Mouse (Mus musculus): Measurements from ENCODE around the gene Gm9970. TPM values are rescaled to one million over a fixed set of nuclear protein-coding genes. Genes with fewer than 3 reads are reported as not detected.

The Gm9970 gene
- total and polyA plus RNA-seq, 2 experiments from 2014 or later: 1.1 TPM; not detected in 1

DNA sequence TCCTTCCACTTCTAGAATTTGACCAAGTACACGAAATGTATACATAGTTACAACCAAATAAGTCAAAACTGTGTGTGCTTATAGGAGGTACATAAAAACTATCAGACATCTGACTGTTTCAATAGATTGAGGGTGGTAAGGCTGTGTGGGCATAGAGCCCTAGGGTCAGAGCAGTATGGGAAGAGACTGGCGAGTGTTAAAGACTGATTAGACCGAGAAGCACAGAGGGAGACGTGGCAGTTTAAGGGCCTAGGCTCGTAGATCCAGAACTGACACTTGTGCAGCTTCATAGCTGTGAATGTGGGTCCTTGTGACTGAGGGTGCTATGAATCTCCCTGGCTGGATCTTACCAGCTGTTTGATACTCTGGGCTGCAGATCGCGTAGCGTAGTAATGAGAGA is 13.9 kb upstream of the Gm9970 start:
- Histone ChIP-seq H3K9me3 (replicated peaks; ENCODE audit: control insufficient read depth, low read length) (no peaks in the 10 kb centered on the region), H3K4me1 (ENCODE audit: control insufficient read depth, insufficient read depth) (peaks cover 11% of the 10 kb centered on the region; the same call in 1 of the 2 replicates), H3K27me3 (ENCODE audit: control insufficient read depth, insufficient read depth, low read length) (no peaks in the 10 kb centered on the region), H3K4me3 (ENCODE audit: low read depth, low read length) (no peak overlapping the region), H3K4me2 (ENCODE audit: low read depth, low read length) (no peak overlapping the region), H3K27ac (ENCODE audit: low read depth) (peak overlapping the region; percentile 52; the same call in 1 of the 2 replicates), H3K9ac (replicated peaks; ENCODE audit: low read depth, low read length) (no peak overlapping the region), H3K36me3 (replicated peaks; ENCODE audit: control insufficient read depth, insufficient read depth, low read length) (peaks cover 46% of the 10 kb centered on the region)
- WGBS: 84% methylated on average over 8 of the region's 8 CpGs
- TF ChIP-seq EP300 (IDR thresholded peaks at IDR 0.05; ENCODE audit: low read depth): no peak
- TF ChIP-seq CTCF (IDR thresholded peaks at IDR 0.05; ENCODE audit: low read depth): no peak
- DNase-seq (ENCODE audit: low spot score): no peak
- no peak for ATAC-seq (ENCODE audit: insufficient read depth, low read depth)

DNA sequence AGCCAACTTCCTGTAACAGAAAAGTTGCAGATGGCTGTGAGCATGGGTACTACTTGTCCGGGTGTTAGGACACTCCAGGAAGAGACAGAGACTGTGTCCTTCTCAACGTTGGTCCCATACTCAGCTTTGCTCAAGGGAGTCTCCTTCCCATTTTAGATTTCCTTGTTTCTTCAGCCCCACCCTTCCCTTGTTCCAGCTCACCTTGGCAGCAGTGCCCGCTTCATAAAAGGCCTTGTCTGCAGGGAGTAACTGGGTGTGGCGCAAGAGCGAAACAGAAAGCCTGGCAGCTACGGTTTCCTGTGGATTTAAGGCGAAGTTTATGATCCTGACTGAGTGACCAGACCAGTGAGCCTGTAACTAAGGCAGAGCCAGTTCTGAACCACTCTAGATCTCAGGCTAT is 13.4 kb upstream of the Gm9970 start:
- no peak for TF ChIP-seq CTCF (IDR thresholded peaks at IDR 0.05; ENCODE audit: low read depth)
- no peak for TF ChIP-seq EP300 (IDR thresholded peaks at IDR 0.05; ENCODE audit: low read depth)
- Histone ChIP-seq H3K36me3 (replicated peaks; ENCODE audit: control insufficient read depth, insufficient read depth, low read length) (peaks cover 48% of the 10 kb centered on the region), H3K4me1 (ENCODE audit: control insufficient read depth, insufficient read depth) (peaks cover 11% of the 10 kb centered on the region; the same call in 1 of the 2 replicates), H3K4me3 (ENCODE audit: low read depth, low read length) (no peak overlapping the region), H3K27ac (ENCODE audit: low read depth) (peak overlapping the region; percentile 52), H3K27me3 (ENCODE audit: control insufficient read depth, insufficient read depth, low read length) (no peaks in the 10 kb centered on the region), H3K9ac (replicated peaks; ENCODE audit: low read depth, low read length) (no peak overlapping the region), H3K4me2 (ENCODE audit: low read depth, low read length) (no peak overlapping the region), H3K9me3 (replicated peaks; ENCODE audit: control insufficient read depth, low read length) (no peaks in the 10 kb centered on the region)
- no peak for DNase-seq (ENCODE audit: low spot score)
- 65% methylated on average over 7 of the region's 7 CpGs for WGBS
- ATAC-seq (ENCODE audit: insufficient read depth, low read depth): no peak

DNA sequence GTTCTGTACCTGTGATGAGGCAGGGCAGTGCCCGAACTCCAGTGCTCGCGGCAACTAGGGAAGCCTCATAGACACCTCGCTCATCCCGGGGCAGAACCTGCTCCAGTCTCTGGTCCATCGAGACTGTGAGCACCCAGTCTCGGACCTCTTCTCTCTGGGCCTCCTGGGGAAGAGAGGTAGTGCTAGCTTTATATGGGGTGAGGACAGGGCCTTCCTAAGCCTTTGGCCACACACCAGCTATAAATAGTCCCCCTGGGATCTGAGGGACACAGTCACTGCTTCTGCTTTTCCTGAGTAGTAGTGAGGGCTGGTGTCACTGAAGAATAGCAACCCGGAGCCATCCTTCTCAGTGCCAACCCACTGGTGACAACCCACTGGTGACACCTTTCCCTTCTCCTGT is 12.8 kb upstream of the Gm9970 start:
- Histone ChIP-seq H3K9me3 (replicated peaks; ENCODE audit: control insufficient read depth, low read length) (no peaks in the 10 kb centered on the region), H3K9ac (replicated peaks; ENCODE audit: low read depth, low read length) (peak overlapping the region; percentile 2; the same call in 1 of the 2 replicates), H3K27me3 (ENCODE audit: control insufficient read depth, insufficient read depth, low read length) (no peaks in the 10 kb centered on the region), H3K36me3 (replicated peaks; ENCODE audit: control insufficient read depth, insufficient read depth, low read length) (peaks cover 48% of the 10 kb centered on the region), H3K27ac (ENCODE audit: low read depth) (peak overlapping the region; percentile 52), H3K4me3 (ENCODE audit: low read depth, low read length) (no peak overlapping the region), H3K4me2 (ENCODE audit: low read depth, low read length) (no peak overlapping the region), H3K4me1 (ENCODE audit: control insufficient read depth, insufficient read depth) (peaks cover 11% of the 10 kb centered on the region; the same call in 1 of the 2 replicates)
- DNase-seq (ENCODE audit: low spot score) (peak; percentile 22), ATAC-seq (ENCODE audit: insufficient read depth, low read depth) (peak; percentile 28; the same call in 1 of the 2 replicates)
- WGBS: 61% methylated on average over 8 of the region's 8 CpGs
- TF ChIP-seq EP300 (IDR thresholded peaks at IDR 0.05; ENCODE audit: low read depth) (no peak), CTCF (IDR thresholded peaks at IDR 0.05; ENCODE audit: low read depth) (no peak)

DNA sequence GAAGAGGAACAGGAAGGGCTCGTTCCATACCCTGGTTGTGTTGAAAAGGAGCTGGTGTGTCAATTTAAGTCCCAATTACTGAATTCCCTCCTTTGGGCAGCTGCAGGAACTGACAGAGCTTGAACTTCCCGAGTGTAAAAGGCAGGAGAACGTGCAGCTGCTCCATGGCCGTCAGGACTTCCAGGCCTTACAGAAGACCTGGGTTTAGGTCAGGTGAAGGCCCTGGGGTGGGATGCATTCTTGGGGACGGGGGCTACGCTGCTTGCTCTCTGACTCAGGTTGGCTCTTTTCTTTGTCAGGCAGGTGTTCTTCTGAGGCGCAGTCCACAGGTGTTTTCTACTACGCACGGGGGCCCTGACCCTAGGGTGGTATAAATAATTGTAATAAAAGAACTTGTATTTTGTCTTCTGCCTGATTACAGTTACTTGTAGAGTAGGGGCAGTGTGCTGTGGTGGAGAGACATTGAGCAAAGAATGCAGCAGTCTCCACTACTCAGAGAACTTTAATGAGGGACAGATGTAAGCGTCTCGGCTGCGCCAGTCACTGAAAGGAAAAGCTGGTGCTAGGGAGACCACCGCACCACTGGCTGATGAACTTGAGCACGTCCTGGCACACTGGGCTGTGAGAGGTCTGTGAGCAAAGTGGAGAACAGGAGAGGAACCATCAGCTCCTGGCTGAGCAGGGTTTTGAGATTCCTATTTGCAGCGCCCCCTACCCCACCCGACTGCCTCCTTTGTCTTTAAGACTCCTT is 11.9 kb upstream of the Gm9970 start:
- DNase-seq (ENCODE audit: low spot score): no peak
- H3K27me3 ChIP-seq (ENCODE audit: control insufficient read depth, insufficient read depth, low read length): no peaks in the 10 kb centered on the region
- H3K9me3 ChIP-seq (replicated peaks; ENCODE audit: control insufficient read depth, low read length): no peaks in the 10 kb centered on the region
- no peak overlapping the region for H3K9ac ChIP-seq (replicated peaks; ENCODE audit: low read depth, low read length)
- no peak overlapping the region for H3K4me2 ChIP-seq (ENCODE audit: low read depth, low read length)
- no peak overlapping the region; the same call in 1 of the 2 replicates for H3K27ac ChIP-seq (ENCODE audit: low read depth)
- 85% methylated on average over 16 of the region's 16 CpGs for WGBS
- H3K4me3 ChIP-seq (ENCODE audit: low read depth, low read length): no peak overlapping the region
- peaks cover 57% of the 10 kb centered on the region for H3K36me3 ChIP-seq (replicated peaks; ENCODE audit: control insufficient read depth, insufficient read depth, low read length)
- TF ChIP-seq EP300 (IDR thresholded peaks at IDR 0.05; ENCODE audit: low read depth) (no peak), CTCF (IDR thresholded peaks at IDR 0.05; ENCODE audit: low read depth) (no peak)
- peaks cover 11% of the 10 kb centered on the region; the same call in 1 of the 2 replicates for H3K4me1 ChIP-seq (ENCODE audit: control insufficient read depth, insufficient read depth)
- no peak for ATAC-seq (ENCODE audit: insufficient read depth, low read depth)

DNA sequence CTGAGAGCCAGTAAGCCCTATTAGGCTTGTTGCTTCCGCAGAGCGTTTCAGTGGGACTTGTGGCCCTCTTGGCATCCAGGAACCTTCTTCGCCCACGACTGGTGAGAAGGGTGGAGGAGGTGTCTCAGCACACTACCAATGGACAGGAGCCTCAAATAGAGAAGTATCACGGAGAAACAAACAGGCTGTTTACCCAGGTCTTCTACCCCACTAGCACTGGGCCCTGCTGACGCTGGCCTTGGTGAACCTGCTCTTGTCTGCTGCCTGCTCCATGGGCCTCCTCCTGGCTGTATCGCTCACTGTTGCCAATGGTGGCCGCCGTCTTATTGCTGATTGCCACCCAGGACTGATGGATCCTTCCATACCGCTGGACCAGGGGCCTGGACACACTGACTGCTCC is 11.1 kb upstream of the Gm9970 start:
- no peak for ATAC-seq (ENCODE audit: insufficient read depth, low read depth)
- Histone ChIP-seq H3K4me2 (ENCODE audit: low read depth, low read length) (peak overlapping the region; percentile 54; the same call in 1 of the 2 replicates), H3K4me1 (ENCODE audit: control insufficient read depth, insufficient read depth) (peaks cover 11% of the 10 kb centered on the region; the same call in 1 of the 2 replicates), H3K36me3 (replicated peaks; ENCODE audit: control insufficient read depth, insufficient read depth, low read length) (peaks cover 65% of the 10 kb centered on the region), H3K27me3 (ENCODE audit: control insufficient read depth, insufficient read depth, low read length) (no peaks in the 10 kb centered on the region), H3K9me3 (replicated peaks; ENCODE audit: control insufficient read depth, low read length) (no peaks in the 10 kb centered on the region), H3K9ac (replicated peaks; ENCODE audit: low read depth, low read length) (no peak overlapping the region), H3K27ac (ENCODE audit: low read depth) (no peak overlapping the region), H3K4me3 (ENCODE audit: low read depth, low read length) (no peak overlapping the region)
- DNase-seq (ENCODE audit: low spot score): no peak
- 67% methylated on average over 10 of the region's 10 CpGs for WGBS
- TF ChIP-seq EP300 (IDR thresholded peaks at IDR 0.05; ENCODE audit: low read depth) (no peak), CTCF (IDR thresholded peaks at IDR 0.05; ENCODE audit: low read depth) (no peak)
